Mouse (Mus musculus): ENCODE data around the gene Psmd7.
A peak's percentile ranks its signal among the peaks of the same experiment; 100 is the strongest.
"Not testable (repeated sequence)": the region's sequence is repeated elsewhere in the genome, so short reads cannot be mapped to it uniquely, and the experiment has no call there.

The Psmd7 gene

DNA sequence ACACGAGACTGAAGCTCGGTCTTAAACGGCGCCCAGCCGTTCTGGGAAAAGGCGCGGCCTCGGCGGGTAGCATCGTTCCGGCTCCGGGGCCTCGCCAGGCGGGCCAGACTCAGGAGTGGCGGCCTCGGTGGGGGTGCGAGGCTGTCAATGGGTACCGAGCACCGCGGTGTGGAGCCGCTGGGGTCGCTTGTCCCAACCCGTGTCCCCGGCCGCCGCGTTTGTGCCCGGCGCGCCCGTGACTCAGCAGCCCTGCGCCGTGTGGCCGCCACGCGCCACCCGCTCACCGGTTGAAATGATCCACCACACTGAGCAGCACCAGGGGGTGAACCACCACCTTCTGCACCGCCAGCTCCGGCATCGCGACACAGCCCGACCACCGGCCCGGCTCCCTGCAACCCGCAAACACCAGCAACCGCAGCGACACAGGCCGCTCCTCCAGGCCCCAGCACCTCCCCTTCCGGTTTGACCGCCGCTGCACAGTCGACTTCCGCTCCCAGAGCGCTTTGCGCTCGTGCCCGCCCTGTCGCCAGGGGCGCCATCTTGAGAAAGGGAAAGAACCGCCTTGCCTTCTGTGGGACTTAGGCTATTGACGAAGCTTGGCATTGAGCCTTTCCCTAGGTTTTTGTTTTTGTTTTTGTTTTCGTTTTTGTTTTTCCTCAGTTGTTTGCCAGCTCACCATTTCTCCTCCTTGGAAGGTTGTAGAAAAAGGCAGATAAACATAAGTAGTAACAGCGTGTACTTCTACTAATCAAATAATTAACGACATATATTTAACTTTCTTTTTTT, at the start of gene Psmd7:
Psmd7 (minus strand) TSS at position 470 of the 786 bp plus-strand sequence.
- DNase-seq = peak; percentile 94

- no peak for DNase-seq
These were observed 45.5 kb upstream of the Psmd7 start for GRCm38 (mm10) chr8:107633734-107634133.

GRCm38 (mm10) chr8:107629701-107630100, 41.4 kb upstream of the Psmd7 start:
- no peak for DNase-seq

DNA sequence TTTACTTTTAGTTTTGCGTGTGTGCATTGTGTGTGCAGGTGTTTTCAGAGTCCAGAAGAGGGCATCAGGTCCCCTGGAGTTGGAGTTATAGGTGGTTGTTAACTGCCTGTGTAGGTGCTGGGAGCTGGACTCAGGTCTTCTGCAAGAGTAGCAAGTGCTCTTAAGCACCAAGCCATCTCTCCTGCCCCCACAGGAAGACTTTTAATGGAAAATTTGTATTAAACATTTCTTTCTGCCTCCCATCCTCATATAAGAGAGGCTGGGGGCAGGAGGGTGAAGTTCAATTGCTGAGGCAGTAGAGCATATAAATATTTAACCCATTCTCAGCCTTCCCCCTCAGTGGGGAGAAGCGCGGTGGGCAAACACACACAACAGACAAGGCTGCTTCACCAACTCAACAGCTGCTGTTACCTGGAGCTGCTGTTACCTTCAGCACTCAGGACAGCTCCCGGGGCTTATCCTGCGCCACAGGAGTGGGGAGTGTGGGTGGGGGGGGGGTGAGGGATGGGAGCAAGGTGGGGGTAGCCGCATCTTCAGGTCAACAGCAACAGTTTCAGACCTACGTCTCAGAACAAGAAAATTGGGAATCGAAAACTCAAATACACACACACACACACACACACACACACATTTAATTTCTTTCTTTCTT, 40.4 kb upstream of the Psmd7 start:
- no peak for DNase-seq

DNA sequence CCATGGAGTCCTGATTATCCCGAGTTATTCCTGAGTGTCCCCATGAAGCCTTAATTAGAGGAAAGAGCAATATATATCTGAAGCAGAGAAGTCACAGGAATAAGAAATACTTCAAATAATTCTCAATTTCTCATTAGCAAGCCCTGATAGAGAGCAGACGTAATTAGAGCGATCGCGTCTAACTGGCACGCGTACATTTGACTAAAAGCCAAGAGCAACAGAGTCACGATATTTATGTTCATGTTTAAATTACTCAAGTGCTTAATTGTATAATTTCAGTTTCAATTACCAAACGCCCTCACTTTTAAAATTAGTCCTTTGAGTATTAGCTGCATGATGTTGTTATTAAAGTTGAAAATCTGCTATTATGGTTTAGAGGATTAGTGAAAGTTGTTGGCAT, 39.6 kb upstream of the Psmd7 start:
- no peak for DNase-seq

- not testable (repeated sequence) for DNase-seq
These were observed 36.0 kb upstream of the Psmd7 start for GRCm38 (mm10) chr8:107624301-107624700.

DNA sequence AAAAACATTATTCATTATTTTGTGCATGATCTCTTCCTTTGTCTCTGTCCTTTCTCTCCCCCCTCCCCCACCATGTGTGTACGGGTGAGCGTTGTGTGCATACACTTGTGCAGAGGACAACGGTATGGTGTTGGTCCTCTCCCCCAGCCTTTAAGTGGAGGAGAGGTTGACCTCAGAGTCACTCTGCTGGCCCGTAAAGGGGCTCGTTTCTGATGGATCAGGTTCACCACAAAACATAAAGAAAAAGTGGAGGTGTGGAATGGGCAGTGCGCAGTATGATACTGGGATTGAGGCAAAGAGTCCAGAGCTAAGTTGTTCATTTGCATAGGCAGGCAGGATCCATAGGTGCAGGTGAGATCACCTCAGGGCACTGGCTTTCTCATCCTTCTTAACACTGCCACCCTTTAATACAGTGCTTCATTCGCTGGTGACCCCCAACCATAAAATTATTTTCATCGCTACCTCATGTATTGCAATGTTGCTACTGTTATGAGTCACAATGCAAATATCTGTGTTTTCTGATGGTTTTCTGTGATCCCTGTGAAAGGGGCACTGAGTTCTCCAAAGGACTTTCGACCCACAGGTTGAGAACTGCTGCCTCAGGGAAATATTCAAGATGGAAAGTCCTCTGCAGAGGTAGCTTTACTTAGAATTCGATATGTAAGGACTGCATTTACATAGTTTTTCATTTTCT, 33.8 kb upstream of the Psmd7 start:
- DNase-seq = no peak

DNA sequence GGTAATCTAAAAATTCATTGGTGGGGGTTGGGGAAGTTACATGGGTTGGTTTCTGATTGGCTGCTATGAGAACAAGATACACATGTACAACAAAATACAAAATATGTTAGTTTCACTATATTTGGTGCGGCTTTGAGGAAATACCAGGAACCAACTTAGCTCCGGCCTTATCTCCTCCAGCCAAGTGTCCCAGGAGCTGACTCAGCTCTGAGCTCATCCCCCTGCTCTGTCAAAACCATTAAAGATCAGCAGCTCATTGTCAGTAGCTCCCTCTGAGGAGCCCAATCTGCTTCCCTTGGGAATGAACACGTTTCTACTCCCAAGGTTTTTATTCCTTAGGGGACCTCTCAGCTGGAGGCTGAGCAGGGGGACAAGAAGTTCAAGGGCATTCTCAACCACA, 32.9 kb upstream of the Psmd7 start:
- no peak for DNase-seq

- peak; percentile 3 for DNase-seq
These were observed 30.2 kb upstream of the Psmd7 start for GRCm38 (mm10) chr8:107618499-107618898.

GRCm38 (mm10) chr8:107613411-107613810, 25.1 kb upstream of the Psmd7 start:
- no peak for DNase-seq

DNA sequence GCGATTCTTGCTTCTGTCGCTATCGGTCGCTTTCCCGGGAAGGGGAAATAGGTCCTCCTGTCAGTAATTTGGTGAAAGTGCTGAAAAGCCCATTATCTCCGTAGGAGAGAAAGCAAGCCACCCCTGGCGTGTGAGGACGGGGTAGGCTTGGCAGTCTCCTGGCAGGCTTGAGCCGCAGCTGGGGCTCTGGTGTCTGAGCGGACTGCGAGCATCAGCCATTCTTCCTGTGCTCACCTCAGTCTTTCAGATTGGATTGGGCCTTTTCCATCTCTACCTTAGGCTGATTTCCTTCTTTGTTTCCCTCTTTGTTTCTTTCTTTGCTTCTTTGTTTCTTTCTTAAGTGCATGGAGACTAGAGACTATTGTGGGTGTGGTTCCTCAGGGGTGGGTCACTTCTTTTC, 22.6 kb upstream of the Psmd7 start:
- DNase-seq = no peak

- DNase-seq = no peak
These were observed 20.5 kb upstream of the Psmd7 start for GRCm38 (mm10) chr8:107608751-107609150.

GRCm38 (mm10) chr8:107603026-107603425, 14.8 kb upstream of the Psmd7 start:
- peak; percentile 77 for DNase-seq

- no peak for DNase-seq
These were observed 11.4 kb upstream of the Psmd7 start for GRCm38 (mm10) chr8:107599691-107600090.

- no peak for DNase-seq
These were observed 9.5 kb upstream of the Psmd7 start for GRCm38 (mm10) chr8:107597731-107598130.

DNA sequence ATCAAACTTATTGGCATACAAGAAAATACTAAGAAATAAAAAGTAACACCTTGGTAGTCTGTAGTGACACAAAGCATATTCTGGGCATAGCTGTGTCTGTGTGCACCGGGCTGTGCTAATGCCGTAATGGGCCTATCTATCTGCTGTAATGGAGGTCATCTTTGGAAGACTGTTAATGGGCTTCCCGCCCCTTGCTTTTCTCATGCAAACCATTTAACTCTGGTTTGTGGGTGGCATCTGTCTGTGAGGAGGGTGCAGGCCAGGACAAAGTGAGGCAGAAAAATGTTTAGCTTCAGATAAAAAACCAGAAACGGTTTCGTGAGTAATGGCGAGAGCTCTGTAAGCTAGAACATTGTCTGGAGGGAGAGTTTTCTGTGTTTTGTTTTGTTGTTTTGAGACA, 6.6 kb upstream of the Psmd7 start:
- DNase-seq = no peak

GRCm38 (mm10) chr8:107593967-107594729, 5.9 kb upstream of the Psmd7 start:
- no peak for DNase-seq

DNA sequence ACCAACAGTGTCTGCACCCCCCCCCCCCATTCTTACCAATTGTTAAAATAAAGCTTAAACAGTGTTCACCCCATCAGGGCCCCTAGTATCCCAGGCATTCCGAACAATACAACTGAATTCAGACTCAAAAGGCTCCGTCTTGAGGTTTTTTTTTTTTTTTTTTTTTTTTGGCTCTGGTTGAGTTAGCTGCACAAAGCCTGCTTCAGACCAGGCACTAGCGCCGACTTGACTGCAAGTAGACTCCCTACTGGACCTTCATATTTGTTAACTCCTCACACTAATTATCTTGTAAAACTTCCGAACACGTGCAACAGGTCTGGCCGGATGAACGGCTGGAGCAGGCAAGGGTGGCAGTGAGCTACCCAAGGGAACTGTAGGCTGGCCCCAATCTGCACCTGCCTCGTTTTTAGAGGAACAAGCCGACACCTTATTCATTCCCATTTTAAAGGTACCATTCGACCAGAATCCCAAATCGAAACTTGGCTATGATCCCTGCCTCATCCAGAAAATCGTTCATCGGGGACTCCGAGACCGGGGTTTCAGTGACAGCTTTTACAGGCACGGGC, 752 bp downstream of the Psmd7 start:
- DNase-seq = peak; percentile 19

DNA sequence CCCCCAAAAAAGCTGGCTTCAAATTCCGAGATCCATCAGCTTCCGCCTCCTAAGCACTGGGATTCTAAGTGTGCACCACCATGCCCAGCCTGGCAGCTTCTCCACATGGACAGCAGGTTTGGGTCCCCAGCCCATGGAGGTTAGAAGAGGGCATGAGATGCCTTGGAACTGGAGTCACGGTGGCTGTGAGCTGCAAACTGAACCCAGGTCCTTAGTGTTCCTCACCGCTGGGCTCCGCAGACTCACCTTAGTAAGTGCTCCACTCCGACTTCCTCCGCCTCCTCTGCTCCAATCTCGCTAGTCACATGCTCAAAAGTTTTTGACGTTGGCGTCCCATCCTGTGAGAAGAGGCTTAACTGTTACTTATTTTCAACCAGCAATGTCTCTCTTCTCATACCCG, 6.1 kb downstream of the Psmd7 start:
- DNase-seq = no peak

DNA sequence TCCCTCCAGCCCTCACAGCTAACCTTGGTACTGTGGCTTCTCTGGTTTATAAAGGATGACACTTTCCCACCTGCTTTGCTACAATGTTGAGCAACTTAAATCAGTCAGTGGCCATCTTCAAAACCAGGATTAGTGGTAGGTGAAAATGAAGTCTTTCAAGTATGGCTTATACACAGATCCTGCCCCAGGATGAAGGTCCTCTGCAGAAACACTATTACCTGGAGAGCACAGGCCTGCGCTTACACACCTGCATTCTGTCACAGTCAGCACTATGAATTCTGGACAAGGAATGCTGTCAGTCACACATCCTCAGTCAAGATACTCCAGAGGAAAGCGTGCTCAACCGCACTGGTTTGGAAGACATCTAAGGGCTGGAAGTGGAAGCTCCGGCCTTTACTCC, 6.7 kb downstream of the Psmd7 start:
- no peak for DNase-seq

DNA sequence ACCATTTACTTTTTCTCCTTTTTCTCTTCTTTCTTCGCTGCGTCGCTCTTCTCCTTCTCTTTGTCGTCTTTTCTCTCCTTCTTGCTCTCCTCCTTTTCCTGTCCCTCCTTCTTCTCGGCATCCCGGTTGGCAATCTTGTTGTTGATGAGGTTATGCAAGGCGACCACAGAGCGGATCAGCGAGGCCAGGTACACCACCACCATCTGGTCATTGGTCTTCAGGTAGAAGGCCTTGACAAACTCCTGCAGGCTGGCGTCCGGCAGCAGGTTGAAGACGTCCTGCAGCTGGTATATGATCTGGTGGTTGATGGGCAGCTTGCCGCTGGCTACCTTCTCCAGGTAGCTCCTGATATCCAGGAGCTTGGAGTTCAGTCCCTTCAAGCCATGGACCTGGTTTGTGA, 7.4 kb downstream of the Psmd7 start:
- DNase-seq = no peak

DNA sequence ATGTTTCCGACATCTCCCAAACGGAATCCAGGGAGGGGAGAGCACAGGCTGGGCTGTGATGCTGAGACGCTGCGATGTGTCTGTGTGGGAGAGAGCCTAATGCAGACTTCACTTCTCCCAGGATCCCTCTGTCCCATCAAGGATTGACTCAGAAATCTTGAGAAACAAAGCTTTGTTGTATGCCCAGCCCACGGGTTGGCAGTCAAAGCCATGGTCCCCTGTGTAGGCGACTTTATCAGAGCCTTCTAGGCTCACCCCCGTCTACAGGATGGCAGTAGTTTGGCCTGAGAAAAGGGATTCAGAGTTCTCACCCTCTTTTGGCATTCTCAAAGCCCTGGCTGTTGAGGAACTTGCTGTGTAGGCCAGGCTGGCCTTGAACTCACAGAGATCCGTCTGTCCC, 9.7 kb downstream of the Psmd7 start:
- DNase-seq = no peak

DNA sequence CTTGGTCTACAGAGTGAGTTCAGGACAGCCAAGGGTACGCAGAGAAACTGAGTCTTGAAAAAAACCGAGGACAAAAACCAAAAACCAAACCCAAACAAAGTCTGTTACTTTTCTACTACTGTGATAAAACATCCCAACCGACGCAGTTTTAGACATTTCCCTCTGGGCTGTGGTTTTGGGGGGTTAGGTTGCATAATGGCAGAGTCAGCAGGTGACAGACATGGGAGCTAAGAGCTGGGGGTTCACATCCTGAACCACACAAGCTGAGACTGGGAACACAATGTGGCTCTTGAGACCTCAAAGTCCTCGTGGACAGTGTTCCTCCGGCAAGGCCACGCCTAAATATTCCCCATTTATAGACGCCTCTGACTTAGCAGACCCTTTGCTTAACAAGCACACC, 10.1 kb downstream of the Psmd7 start:
- DNase-seq = no peak

Data from lung, postnatal 36 days (tissue).